8 mouse cellular contexts compared by ENCODE assay signal in the genomic region with DNA sequence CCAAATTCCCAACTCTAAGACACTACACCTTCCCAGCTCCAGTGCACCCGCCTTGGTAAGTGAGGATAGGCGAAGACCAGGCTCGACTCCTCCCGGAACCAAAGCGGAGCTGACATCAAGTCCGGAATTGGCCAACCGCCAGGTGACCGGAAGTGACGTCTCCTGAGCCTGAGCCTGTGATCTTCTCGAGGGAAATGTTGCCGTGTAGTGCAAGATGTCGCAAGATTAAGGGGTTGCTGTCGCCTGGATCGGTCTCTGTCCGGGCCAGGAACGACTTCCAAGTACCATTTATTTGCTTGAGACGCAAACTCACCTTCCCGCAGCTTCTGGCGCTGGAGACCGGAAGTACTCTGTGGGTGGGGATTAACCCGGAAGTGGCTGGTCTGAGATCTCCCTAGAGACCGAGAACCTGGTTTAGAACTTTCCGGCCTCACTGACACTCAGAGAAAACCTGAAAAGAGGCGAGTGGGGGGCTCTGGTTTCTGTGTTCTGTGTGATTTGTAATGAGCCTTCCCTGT. TPM values are rescaled to one million over a fixed set of nuclear protein-coding genes. Genes with fewer than 3 reads are reported as not detected.
DNase-seq lines count a peak whose midpoint lies in the region; ATAC-seq lines count a peak whose summit lies in the region.

No protein-coding gene starts in this region.

- peak overlapping the region; percentile 78 for H3K4me2 ChIP-seq in hindbrain, embryonic 16.5 days (ENCODE audit: low read length)

- ATAC-seq in hindbrain, embryonic 16.5 days = peak; percentile 86

- peak; percentile 92 for DNase-seq in ZHBTc4 (ENCODE audit: low read depth, low spot score)
- DNase-seq in cerebellum, postnatal 4 days (ENCODE audit: low spot score in 2 of 2) = peak; percentile 95 to 97
- DNase-seq in gastrocnemius, adult 18-20 months (ENCODE audit: low spot score) = peak; percentile 97
- DNase-seq in left cerebral cortex, adult 11 months (ENCODE audit: low spot score) = peak; percentile 89
- peak; percentile 99 for DNase-seq in lung, postnatal 36 days
- DNase-seq in retina, embryonic 14.5 days (ENCODE audit: low spot score) = peak; percentile 92
- DNase-seq in thymus, postnatal 36 days = peak; percentile 75 to 76

- H3K36me3 ChIP-seq in hindbrain, embryonic 16.5 days (ENCODE audit: control insufficient read depth, insufficient read depth, low read length) = no peaks in the 10 kb centered on the region

- peak overlapping the region; percentile 57 for H3K4me3 ChIP-seq in hindbrain, embryonic 16.5 days (ENCODE audit: low read length)

- peaks cover 7% of the 10 kb centered on the region; the same call in 1 of the 2 replicates for H3K4me1 ChIP-seq in hindbrain, embryonic 16.5 days (ENCODE audit: control insufficient read depth, insufficient read depth, low read depth, low read length)

- WGBS in hindbrain, embryonic 16.5 days = 2% methylated on average over 24 of the region's 24 CpGs

- no peaks in the 10 kb centered on the region for H3K27me3 ChIP-seq in hindbrain, embryonic 16.5 days (replicated peaks; ENCODE audit: control insufficient read depth, insufficient read depth, low read length)

- H3K9me3 ChIP-seq in hindbrain, embryonic 16.5 days (ENCODE audit: control insufficient read depth, low read length) = no peaks in the 10 kb centered on the region

- H3K27ac ChIP-seq in hindbrain, embryonic 16.5 days (ENCODE audit: low read depth, low read length) = peak overlapping the region; percentile 97

- peak overlapping the region; percentile 75 for H3K9ac ChIP-seq in hindbrain, embryonic 16.5 days (ENCODE audit: low read depth, low read length)

RNA-seq across cellular contexts. Expression of gene Glyctk, which starts 1.9 kb away (rescaled TPM):
- total RNA-seq in gastrocnemius, adult 18-20 months (2021) = 1 to 10 TPM in 1 of 2 experiments, under 1 TPM in 1; 0.93 to 2.4 TPM
- polyA plus RNA-seq in hindbrain, embryonic 16.5 days (2015; fragmentation: Nextera tagmentation; extraction: Ambion mirVana) = 2.1 TPM in 2 replicates

RNA-seq across cellular contexts. Expression of gene Wdr82, which starts 10.9 kb away (rescaled TPM):
- 10 to 100 TPM; 18.9 to 23.9 TPM for total RNA-seq in gastrocnemius, adult 18-20 months (2021)
- 26.7 and 30.6 TPM in 2 replicates for polyA plus RNA-seq in hindbrain, embryonic 16.5 days (2015; fragmentation: Nextera tagmentation; extraction: Ambion mirVana)

RNA-seq across cellular contexts. Expression of gene Ppm1m, which starts 39.7 kb away (rescaled TPM):
- total RNA-seq in gastrocnemius, adult 18-20 months (2021) = 1 to 10 TPM; 2.7 to 3.7 TPM
- 20.9 TPM in 2 replicates for polyA plus RNA-seq in hindbrain, embryonic 16.5 days (2015; fragmentation: Nextera tagmentation; extraction: Ambion mirVana)

RNA-seq across cellular contexts. Expression of gene Twf2, which starts 43.1 kb away (rescaled TPM):
- total RNA-seq in gastrocnemius, adult 18-20 months (2021) = 100 to 1,000 TPM; 204 to 208 TPM
- polyA plus RNA-seq in hindbrain, embryonic 16.5 days (2015; fragmentation: Nextera tagmentation; extraction: Ambion mirVana) = 49.9 and 50.3 TPM in 2 replicates

Comparison
In these comparisons a context has a peak if more than half of its experiments do, and no peak if none do; other contexts are left out.
1. Peak in every context shown above with its lines: DNase-seq, ATAC-seq, H3K4me3 ChIP-seq and H3K27ac ChIP-seq.